Mouse (Mus musculus) v-Abl transformed pro-B cells (cell line): ENCODE measurements at regions not wholly inside any gene's neighbourhood (a gene's known extent, or its start where the extent isn't known, plus 50 kb on each side); places are given as distances from the start of the nearest gene placed in this dataset.

Source experiments
- in situ Hi-C, 2 experiments: fragments of 400-800 bp; cut with MboI; formaldehyde crosslinking; loops; one replicate each; pipeline ENCODE4 v1.15.1; 2025; ENCODE audit not compliant: unreplicated experiment in 2 of 2

DNA sequence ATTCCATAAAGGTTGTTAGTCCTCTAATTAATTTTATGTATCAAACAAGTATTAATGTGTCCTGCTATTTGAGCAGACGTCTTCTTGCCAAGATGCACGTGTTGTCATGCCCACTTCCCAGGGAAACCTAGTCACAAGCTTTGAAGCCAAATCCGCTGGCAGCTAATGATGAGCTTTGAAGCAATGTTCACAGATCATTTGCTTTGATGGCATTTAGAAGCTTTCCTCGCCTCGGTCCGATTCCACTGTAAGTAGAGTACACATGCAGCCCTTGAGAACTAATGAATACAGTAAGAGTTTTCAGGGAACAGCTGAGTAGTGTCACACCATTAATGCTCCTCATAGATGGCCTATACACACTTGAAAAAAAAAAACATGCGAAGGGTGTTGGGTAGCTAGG lies 81.8 kb downstream of the Etaa1 start:
- in situ Hi-C loops: loop anchor here in 1 of 2 experiments (25.0 kb wide), 1 partner anchor 1890 kb away; no protein-coding TSS in a partner anchor

DNA sequence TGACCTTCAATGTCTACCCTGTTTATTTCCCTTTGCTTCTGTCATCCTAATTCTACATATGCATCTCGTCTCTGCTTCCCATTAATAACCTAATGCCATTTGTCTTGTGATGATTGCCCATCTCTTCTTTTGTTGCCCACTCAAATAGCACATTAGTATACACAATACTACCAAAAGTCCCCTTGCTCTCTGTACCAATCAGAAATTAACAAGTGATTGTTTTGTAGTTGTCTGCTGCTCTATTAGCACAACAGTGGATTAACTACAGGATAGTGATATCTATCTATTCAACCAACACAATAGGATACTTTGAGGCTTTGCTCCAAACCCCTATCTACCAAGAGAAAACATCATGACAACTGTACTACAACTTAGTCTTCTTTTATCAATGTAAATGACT lies 70.4 kb downstream of the Etaa1 start:
- in situ Hi-C loops: no loop called here
